Mouse (Mus musculus) liver, embryonic 12.5 days (tissue): ENCODE results near the gene Crocc2. TPM values are rescaled to one million over a fixed set of nuclear protein-coding genes. Genes with fewer than 3 reads are reported as not detected.

Experiments used
- ATAC-seq: fragments of 200-750 bp; cut with Nextera tagmentation; 2 replicates; pipeline ENCODE4 v1.8.0; 2017; ENCODE audit warnings: moderate number of reproducible peaks, mild to moderate bottlenecking, moderate library complexity
- H3K27ac ChIP-seq: fragments of 300-500 bp; sonication (generic); 2 replicates; pipeline ENCODE4 v1.5.1; 2016; ENCODE audit warnings: mild to moderate bottlenecking
- H3K27me3 ChIP-seq: fragments of 300-500 bp; sonication (generic); replicated peaks from 2 replicates; pipeline ENCODE4 v1.6.1; 2016; ENCODE audit warnings: mild to moderate bottlenecking, moderate library complexity
- H3K36me3 ChIP-seq: fragments of 300-500 bp; sonication (generic); 2 replicates; pipeline ENCODE4 v1.6.1; 2016; ENCODE audit warnings: mild to moderate bottlenecking, moderate library complexity
- H3K4me1 ChIP-seq: fragments of 300-500 bp; sonication (generic); 2 replicates; pipeline ENCODE4 v1.6.1; 2016
- H3K4me2 ChIP-seq: fragments of 300-500 bp; sonication (generic); 2 replicates; pipeline ENCODE4 v1.6.1; 2016; ENCODE audit warnings: mild to moderate bottlenecking, moderate library complexity
- H3K4me3 ChIP-seq: fragments of 300-500 bp; sonication (generic); 2 replicates; pipeline ENCODE4 v1.5.1; 2016; ENCODE audit warnings: mild to moderate bottlenecking, moderate library complexity
- H3K9ac ChIP-seq: fragments of 300-500 bp; sonication (generic); 2 replicates; pipeline ENCODE4 v1.6.1; 2016; ENCODE audit warnings: mild to moderate bottlenecking, moderate library complexity
- H3K9me3 ChIP-seq: fragments of 300-500 bp; sonication (generic); replicated peaks from 2 replicates; pipeline ENCODE4 v1.6.1; 2016; ENCODE audit warnings: mild to moderate bottlenecking, moderate library complexity
- WGBS: fragments of 180-500 bp; shearing (Covaris S2); methylation state at CpG from one replicate; pipeline ENCODE4 v1.1.7; 2016; ENCODE audit not compliant: insufficient replicate concordance; 5-methylcytosine and 5-hydroxymethylcytosine counted together
- polyA plus RNA-seq: library from polyadenylated mRNA; unstranded; fragments of >200 nt; fragmentation: Nextera tagmentation; extraction: Ambion mirVana; gene quantifications from 2 replicates; pipeline ENCODE4 v1.2.1, GENCODE M21; 2016

Gene Crocc2
- polyA plus RNA-seq, 1 experiment from 2014 or later, result 0.02 TPM

DNA sequence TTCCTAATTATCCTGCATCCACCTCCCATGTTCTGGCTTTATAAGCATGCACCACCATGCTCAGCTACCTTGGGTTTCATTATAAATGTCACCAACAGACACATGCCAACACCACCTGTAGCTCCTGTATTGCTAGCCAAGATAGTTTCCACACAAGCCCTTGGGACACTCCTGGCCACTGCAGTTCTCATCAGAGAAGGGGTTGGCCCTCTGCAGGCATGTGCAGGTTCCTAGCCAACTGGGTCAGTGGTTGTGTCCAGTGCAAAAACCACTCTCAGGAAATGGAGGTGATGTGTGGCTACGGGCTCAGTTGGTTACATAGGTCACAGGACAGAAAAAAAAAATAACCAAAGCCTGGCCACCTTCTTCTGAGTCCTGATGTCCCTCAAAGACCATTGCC is 25.7 kb upstream of the Crocc2 start:
- Histone ChIP-seq H3K9ac (no peak overlapping the region), H3K9me3 (no peaks in the 10 kb centered on the region), H3K4me3 (no peak overlapping the region), H3K36me3 (no peaks in the 10 kb centered on the region), H3K27me3 (0 out of 2 replicates have a peak, but pooled peaks cover 9% of the 10 kb centered on the region), H3K27ac (no peak overlapping the region), H3K4me1 (no peaks in the 10 kb centered on the region), H3K4me2 (no peak overlapping the region)
- WGBS, result 42% methylated on average over 1 of the region's 1 CpGs
- no peak for ATAC-seq

DNA sequence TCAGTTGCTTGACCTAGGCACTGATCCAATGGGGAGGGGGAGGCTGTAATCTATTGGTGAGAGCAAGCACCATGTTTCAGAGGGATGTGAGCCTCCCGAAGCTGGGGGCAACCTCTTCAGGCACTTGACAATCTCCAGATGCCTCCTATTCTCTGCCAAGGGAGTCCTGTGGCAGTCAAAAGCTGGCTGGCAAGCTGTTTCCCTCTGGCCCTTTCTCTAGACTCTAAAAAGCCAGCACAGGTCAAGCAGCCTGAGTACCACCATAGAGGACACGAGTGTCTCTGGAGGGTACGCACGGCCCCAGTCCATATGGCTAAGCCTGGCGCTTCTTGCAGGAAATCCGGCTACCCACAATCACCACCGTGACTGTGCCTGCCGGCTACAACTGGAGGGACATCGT is 24.3 kb upstream of the Crocc2 start:
- H3K27ac ChIP-seq, result no peak overlapping the region
- H3K27me3 ChIP-seq, result 0 out of 2 replicates have a peak, but pooled peaks cover 9% of the 10 kb centered on the region
- H3K36me3 ChIP-seq, result no peaks in the 10 kb centered on the region
- ATAC-seq, result no peak
- WGBS, result 60% methylated on average over 9 of the region's 9 CpGs
- no peaks in the 10 kb centered on the region for H3K9me3 ChIP-seq
- no peaks in the 10 kb centered on the region for H3K4me1 ChIP-seq
- H3K4me3 ChIP-seq, result no peak overlapping the region
- no peak overlapping the region for H3K9ac ChIP-seq
- H3K4me2 ChIP-seq, result no peak overlapping the region

DNA sequence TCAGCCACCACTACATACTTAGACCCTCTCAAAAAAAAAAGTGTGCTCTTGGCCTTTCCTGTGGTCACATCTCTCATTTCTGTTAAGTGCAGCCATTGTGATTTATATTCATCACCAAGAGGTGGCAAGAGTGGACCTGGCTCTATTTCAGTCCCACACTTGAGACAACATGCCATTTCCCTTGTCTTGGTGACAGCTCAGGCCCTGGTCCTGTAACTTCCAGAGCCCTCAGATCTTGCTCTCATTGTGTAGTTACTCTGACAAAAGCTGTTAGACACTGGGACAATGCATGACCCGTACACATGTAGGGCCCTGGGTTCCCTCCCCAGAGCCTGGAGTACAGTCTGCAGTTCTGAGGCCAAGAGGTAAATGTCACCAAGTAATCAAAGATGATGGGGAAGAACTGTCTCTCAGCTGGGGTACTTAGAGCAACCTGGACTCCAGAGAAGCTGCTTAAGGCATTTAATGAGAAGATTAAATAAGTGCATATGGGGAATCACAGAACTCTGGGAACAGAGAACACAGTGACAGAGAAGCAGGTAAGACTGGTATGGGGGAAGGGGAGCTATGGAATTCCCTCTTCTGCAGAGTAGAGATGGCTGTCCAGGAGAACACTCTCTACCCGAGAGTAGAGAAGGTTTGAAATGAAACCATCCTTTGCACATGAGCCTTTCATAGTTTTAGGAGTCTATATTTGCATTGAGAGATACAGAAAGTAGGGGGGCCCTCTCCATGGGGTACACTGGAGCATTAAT is 17.4 kb upstream of the Crocc2 start:
- Histone ChIP-seq H3K36me3 (no peaks in the 10 kb centered on the region), H3K27ac (no peak overlapping the region), H3K27me3 (0 out of 2 replicates have a peak, but pooled peaks cover 4% of the 10 kb centered on the region), H3K9ac (no peak overlapping the region), H3K9me3 (no peaks in the 10 kb centered on the region), H3K4me2 (no peak overlapping the region), H3K4me3 (no peak overlapping the region), H3K4me1 (no peaks in the 10 kb centered on the region)
- no peak for ATAC-seq
- WGBS, result 61% methylated on average over 2 of the region's 2 CpGs

DNA sequence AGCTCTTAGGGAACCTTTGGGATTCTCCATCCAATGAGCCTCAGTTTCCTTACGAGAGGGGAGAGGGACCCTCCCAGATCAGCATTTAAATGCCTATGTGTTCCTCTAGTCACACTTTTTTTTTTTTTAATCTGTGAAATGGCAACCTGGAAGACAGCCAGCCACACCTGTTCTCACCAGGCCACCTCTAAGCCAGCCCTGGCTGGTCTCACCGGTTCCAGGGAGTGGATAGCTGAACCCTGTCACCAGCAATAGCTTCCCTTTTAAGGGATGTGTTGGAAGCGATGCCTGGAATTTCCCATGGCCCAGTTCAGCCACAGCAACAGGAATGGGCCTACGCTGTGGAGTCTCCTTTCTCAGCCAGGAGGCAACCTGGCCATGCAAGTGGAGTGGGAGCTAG is 11.0 kb upstream of the Crocc2 start:
- Histone ChIP-seq H3K4me1 (no peaks in the 10 kb centered on the region), H3K4me2 (no peak overlapping the region), H3K27me3 (no peaks in the 10 kb centered on the region), H3K36me3 (no peaks in the 10 kb centered on the region), H3K9me3 (no peaks in the 10 kb centered on the region), H3K27ac (no peak overlapping the region), H3K9ac (no peak overlapping the region), H3K4me3 (no peak overlapping the region)
- 56% methylated on average over 4 of the region's 4 CpGs for WGBS
- no peak for ATAC-seq

DNA sequence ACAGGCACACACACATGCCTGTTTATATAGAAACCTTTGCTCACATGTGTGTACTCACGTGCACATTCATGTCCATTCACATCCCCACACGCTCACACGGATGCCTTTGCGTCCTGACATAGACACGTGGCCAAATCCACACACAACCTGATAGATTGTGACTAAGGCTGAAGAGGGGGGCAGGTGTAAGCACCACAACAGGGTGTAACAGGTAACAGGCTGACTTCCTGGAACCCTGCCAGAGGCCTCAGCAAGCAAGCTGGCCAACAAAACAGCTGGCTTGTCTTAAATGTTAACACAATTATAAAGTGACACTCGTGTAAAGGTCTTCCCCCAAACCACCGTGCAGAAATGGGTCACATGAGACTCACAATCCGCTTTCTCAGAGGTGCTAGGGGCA is 9.6 kb upstream of the Crocc2 start:
- WGBS, result 72% methylated on average over 8 of the region's 8 CpGs
- ATAC-seq, result no peak
- H3K4me2 ChIP-seq, result no peak overlapping the region

DNA sequence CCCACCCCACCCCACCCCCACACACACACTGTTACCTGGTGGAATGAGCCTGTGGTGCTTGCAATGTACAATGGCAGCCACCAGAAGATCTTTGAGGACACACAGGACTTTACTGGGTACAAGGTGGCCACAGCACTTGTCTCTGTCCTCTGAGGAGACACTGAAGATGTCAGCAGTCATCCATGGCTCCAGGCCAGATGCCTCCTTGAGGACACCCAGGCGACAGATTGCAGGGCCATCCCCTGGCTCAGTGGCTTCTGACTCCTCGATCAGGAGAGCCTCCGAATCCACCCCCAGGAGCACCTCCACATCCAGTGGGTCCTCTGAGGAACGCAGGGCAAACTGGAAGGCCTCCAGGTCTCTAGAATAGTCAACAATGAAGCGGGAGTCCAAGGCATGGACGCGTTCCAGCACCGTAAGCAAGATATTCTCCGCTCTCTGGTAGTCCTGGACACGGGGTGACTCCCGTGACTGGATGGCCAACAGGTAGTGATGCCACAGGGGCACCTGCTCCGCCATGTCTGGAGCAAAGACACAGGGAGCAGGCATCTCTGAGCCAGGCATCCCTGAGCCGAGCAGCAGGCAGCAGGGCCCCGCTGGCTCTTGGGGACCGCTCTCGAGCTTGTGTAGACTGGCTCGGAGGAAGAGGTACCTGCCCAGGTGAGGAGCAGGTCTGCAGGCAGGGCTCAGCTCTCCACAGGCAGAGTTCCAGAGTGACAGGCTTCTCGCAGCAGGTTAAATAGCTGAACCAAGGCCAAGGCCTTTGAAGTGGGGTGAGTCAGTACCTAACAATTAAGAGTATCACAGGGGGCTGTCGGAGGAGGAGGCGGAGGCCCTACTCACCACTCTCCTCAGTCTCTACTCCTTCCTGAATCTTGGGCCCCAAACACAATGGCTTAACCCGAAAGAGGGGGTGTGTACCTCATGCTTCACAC is 8.7 kb upstream of the Crocc2 start:
- H3K4me2 ChIP-seq, result no peak overlapping the region
- H3K27me3 ChIP-seq, result no peaks in the 10 kb centered on the region
- H3K36me3 ChIP-seq, result no peaks in the 10 kb centered on the region
- H3K9me3 ChIP-seq, result no peaks in the 10 kb centered on the region
- 66% methylated on average over 21 of the region's 21 CpGs for WGBS
- H3K9ac ChIP-seq, result no peak overlapping the region
- H3K27ac ChIP-seq, result no peak overlapping the region
- no peak for ATAC-seq
- no peaks in the 10 kb centered on the region for H3K4me1 ChIP-seq
- no peak overlapping the region for H3K4me3 ChIP-seq

More for the DNA sequence above, 9.6 kb upstream of the Crocc2 start:
- H3K9ac ChIP-seq, result no peak overlapping the region
- no peaks in the 10 kb centered on the region for H3K4me1 ChIP-seq
- no peaks in the 10 kb centered on the region for H3K36me3 ChIP-seq
- no peaks in the 10 kb centered on the region for H3K9me3 ChIP-seq
- H3K27me3 ChIP-seq, result no peaks in the 10 kb centered on the region
- no peak overlapping the region for H3K27ac ChIP-seq
- no peak overlapping the region for H3K4me3 ChIP-seq

DNA sequence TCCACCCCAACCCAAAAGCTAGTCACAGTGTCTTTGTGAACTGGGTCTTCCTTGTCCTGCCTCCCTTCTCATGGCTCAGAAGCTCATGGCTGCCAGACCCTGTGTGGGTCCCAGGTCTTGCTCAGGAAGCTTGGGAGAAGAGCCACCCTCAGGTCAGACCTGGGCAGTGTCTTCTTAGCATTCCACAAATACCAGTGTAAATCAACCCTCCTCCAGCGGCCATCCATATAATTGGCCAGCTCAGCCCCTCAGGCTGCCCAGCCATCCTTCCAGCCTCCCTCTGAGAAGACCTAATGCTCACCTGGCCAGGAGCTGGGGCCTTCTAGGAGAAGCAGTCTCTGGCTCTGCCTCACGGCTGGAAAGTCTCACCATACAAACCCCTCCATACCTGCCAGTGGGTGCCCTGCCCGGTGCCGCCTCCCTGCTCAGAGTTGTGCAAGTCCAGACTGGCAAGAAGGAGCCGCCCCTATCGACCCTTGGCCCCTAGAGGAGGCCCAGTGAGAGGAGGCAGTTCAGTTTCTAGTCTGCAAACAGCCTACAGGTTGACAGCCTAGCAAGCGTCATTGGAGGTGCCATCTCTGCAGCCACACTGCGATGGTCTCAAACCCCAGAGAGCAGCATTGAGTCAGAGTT is 7.9 kb upstream of the Crocc2 start, which contains the start of gene 2310007B03Rik:
Gene 2310007B03Rik, minus strand, starts transcription at position 448 of the 633 bp plus-strand sequence.
- no peak for ATAC-seq
- H3K4me3 ChIP-seq, result no peak within 1 kb of the TSS
- H3K4me2 ChIP-seq, result no peak within 1 kb of the TSS

DNA sequence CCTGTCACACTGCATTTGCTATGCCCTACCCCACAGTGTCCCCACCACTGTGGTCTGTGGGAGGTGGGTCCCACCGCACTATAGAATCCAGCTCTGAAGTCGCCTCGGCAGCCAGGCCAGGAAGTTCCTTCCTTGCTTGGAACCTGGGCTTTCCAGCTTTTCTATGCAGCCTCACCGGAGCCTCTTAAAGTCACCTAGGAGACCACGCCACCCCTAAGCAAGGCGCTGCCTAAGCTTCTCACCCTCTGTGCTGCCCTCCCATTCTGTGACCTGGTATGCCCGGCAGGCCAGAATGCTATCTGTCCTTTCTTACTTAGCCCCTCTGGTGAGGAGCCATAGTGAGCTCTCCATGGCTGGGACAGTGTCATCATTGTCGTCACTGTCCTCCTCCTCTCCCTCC is 7.2 kb upstream of the Crocc2 start:
- Histone ChIP-seq H3K9ac (no peak overlapping the region), H3K4me3 (no peak overlapping the region), H3K27me3 (no peaks in the 10 kb centered on the region), H3K4me1 (no peaks in the 10 kb centered on the region), H3K4me2 (no peak overlapping the region), H3K9me3 (no peaks in the 10 kb centered on the region), H3K27ac (no peak overlapping the region), H3K36me3 (no peaks in the 10 kb centered on the region)
- 69% methylated on average over 8 of the region's 8 CpGs for whole genome bisulfite sequencing
- no peak for ATAC-seq

More for the DNA sequence above, 7.9 kb upstream of the Crocc2 start, which contains the start of gene 2310007B03Rik:
- no peaks in the 10 kb centered on the region for H3K4me1 ChIP-seq
- H3K27me3 ChIP-seq, result no peaks in the 10 kb centered on the region
- no peak within 1 kb of the TSS for H3K9ac ChIP-seq
- WGBS, result 54% methylated on average over 8 of the region's 8 CpGs
- H3K27ac ChIP-seq, result no peak within 1 kb of the TSS
- no peaks in the 10 kb centered on the region for H3K36me3 ChIP-seq
- no peaks in the 10 kb centered on the region for H3K9me3 ChIP-seq

DNA sequence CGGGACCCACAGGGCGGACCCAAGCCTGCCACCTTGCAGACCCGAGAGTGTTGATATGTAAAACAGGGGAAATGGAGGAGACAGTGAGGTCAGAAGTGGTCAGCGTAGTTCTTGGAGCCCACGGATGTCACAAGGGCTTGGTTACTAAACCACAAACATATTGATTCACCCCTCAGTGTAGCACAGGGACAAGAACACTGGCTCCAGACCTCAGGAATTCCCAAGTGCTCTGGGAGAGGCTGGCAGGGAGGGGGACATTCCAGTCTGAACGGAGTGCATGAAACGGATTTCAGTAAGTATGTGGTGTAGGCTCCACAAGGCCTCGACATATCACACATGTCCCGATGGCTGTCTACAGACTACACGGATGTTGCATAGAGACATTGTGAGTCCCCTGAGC is 6.6 kb upstream of the Crocc2 start:
- no peak overlapping the region for H3K4me3 ChIP-seq
- ATAC-seq, result no peak
- no peak overlapping the region for H3K4me2 ChIP-seq

DNA sequence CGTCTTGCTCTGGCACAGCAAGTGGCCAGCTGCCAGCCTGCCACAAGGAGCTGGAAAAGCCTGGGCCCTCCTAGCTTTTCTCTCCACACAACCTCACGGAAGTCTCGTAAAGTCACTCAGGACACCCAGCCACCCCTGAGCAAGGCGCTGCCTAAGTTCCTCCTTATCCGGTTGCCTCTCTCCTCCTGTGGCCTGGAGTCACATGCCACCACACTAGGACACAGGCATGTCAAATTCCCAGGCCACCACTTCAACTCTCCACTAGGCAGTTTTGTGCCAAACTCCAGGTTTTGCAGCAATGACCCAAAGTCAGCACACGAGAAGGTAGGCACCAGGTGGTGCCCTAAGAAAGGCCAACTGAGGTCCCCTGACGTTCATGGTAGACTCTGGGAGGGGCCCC is 5.9 kb upstream of the Crocc2 start:
- H3K27me3 ChIP-seq, result no peaks in the 10 kb centered on the region
- ATAC-seq, result no peak
- no peak overlapping the region for H3K4me2 ChIP-seq
- no peaks in the 10 kb centered on the region for H3K36me3 ChIP-seq
- no peak overlapping the region for H3K4me3 ChIP-seq
- H3K9me3 ChIP-seq, result no peaks in the 10 kb centered on the region
- WGBS, result 70% methylated on average over 7 of the region's 7 CpGs
- no peaks in the 10 kb centered on the region for H3K4me1 ChIP-seq
- no peak overlapping the region for H3K27ac ChIP-seq
- H3K9ac ChIP-seq, result no peak overlapping the region

More for the DNA sequence above, 6.6 kb upstream of the Crocc2 start:
- Histone ChIP-seq H3K4me1 (no peaks in the 10 kb centered on the region), H3K27ac (no peak overlapping the region), H3K9ac (no peak overlapping the region), H3K9me3 (no peaks in the 10 kb centered on the region), H3K27me3 (no peaks in the 10 kb centered on the region), H3K36me3 (no peaks in the 10 kb centered on the region)
- 62% methylated on average over 10 of the region's 10 CpGs for WGBS

DNA sequence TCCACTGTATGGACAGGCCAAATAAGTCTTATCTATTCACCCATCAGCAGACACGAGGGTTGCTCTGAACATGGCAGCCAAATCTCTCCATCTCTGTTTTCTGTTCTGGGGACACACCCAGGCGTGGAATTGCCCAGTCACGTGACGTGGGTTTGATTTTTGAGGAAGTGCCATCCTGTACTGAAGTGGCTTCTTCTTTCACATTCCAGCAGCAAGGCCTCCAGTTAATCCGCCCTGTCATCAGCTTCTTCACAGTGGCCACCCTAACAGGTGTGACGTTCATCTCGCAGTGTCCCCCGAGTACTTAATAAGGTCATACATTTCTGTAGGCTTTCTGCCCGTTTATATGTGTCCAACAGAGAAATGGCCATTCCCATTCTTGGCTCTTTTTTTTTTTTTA is 3.1 kb upstream of the Crocc2 start:
- Histone ChIP-seq H3K4me2 (no peak overlapping the region), H3K36me3 (no peaks in the 10 kb centered on the region), H3K9me3 (no peaks in the 10 kb centered on the region), H3K9ac (no peak overlapping the region), H3K4me3 (no peak overlapping the region), H3K27ac (no peak overlapping the region), H3K4me1 (no peaks in the 10 kb centered on the region), H3K27me3 (0 out of 2 replicates have a peak, but pooled peaks cover 3% of the 10 kb centered on the region)
- no peak for ATAC-seq
- 52% methylated on average over 9 of the region's 9 CpGs for WGBS
